In the genomic region with DNA sequence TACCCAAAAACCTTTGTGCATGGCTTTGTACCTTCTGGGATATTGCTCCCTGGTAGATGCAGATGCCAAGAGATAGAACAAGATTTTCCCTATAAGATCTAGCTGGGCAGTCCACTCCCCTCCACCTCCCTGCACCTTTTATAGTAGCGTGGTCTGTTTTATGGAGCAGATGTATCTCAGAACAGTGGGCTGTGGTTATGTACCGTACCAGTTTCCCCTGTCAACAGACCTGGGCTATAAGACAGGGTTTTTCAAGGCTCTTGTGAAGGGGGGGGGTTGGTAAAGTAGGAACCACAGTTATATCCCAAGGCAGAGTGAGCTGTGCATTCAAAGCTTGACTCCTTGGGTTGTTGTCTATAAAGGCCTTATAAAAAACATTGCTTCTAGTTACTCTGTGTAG, we compare ENCODE assay signal across 21 mouse cellular contexts. TPM values are rescaled to one million over a fixed set of nuclear protein-coding genes. Genes with fewer than 3 reads are reported as not detected.
A peak's percentile ranks its signal among the peaks of the same experiment; 100 is the strongest.
DNase-seq lines count a peak whose midpoint lies in the region; ATAC-seq lines count a peak whose summit lies in the region.
"Had no signal": no experiment of that assay in that cellular context is flagged by ENCODE, and none has a peak within 500 bp of the region (broad histone marks: within the 10 kb centered on the region; RNA-seq: fewer than 3 reads in every experiment).

No protein-coding gene starts in this region.

- DNase-seq in heart, adult 11 months, result peak; percentile 77
- DNase-seq in heart, postnatal 4 days, result no peak
- no peak for DNase-seq in midbrain, embryonic 10.5 days (ENCODE audit: low spot score)
- DNase-seq in midbrain, embryonic 11.5 days (ENCODE audit: low spot score, missing footprints), result no peak
- no peak for DNase-seq in liver, embryonic 13.5 days
- DNase-seq in right cerebral cortex, postnatal 14 days, result no peak
- no peak for DNase-seq in adrenal gland, adult 18-20 months (ENCODE audit: low spot score in 2 of 2)
- DNase-seq: cerebellum, postnatal 10 days; embryo, embryonic 11 days; kidney, adult 18-20 months; right cerebral cortex, postnatal 25 days had no signal

- no peaks in the 10 kb centered on the region for H3K36me3 ChIP-seq in midbrain, embryonic 10.5 days
- H3K36me3 ChIP-seq in midbrain, embryonic 11.5 days (ENCODE audit: control insufficient read depth, insufficient read depth, low read length), result no peaks in the 10 kb centered on the region
- 0 out of 2 replicates have a peak, but pooled peaks cover 8% of the 10 kb centered on the region for H3K36me3 ChIP-seq in liver, embryonic 13.5 days
- H3K36me3 ChIP-seq in hindbrain, embryonic 13.5 days, result no peaks in the 10 kb centered on the region
- H3K36me3 ChIP-seq: embryonic facial prominence, embryonic 15.5 days; forebrain, embryonic 10.5 days; heart, embryonic 13.5 days; limb, embryonic 10.5 days had no signal

- no peak for ATAC-seq in midbrain, embryonic 11.5 days (ENCODE audit: low FRiP score)
- no peak for ATAC-seq in liver, embryonic 13.5 days (ENCODE audit: low read depth)
- no peak for ATAC-seq in hindbrain, embryonic 13.5 days (ENCODE audit: low FRiP score)
- ATAC-seq: hindbrain, postnatal 0 days had no signal

- H3K9ac ChIP-seq in midbrain, embryonic 11.5 days (ENCODE audit: low read length), result no peak overlapping the region
- no peak overlapping the region for H3K9ac ChIP-seq in liver, embryonic 13.5 days
- no peak overlapping the region for H3K9ac ChIP-seq in hindbrain, embryonic 13.5 days
- H3K9ac ChIP-seq: embryonic facial prominence, embryonic 15.5 days; forebrain, postnatal 0 days; heart, embryonic 13.5 days; liver, embryonic 14.5 days had no signal

- H3K27ac ChIP-seq in midbrain, embryonic 10.5 days (replicated peaks), result peak overlapping the region; percentile 74; the same call in 1 of the 2 replicates
- H3K27ac ChIP-seq in midbrain, embryonic 11.5 days (ENCODE audit: low read depth, low read length), result no peak overlapping the region
- H3K27ac ChIP-seq in liver, embryonic 13.5 days, result peak overlapping the region; percentile 53
- no peak overlapping the region for H3K27ac ChIP-seq in hindbrain, embryonic 13.5 days
- H3K27ac ChIP-seq: embryonic facial prominence, embryonic 15.5 days; heart, embryonic 13.5 days; hindbrain, postnatal 0 days; kidney, postnatal 0 days; limb, embryonic 10.5 days; liver, embryonic 14.5 days; stomach, postnatal 0 days had no signal

- H3K27me3 ChIP-seq in midbrain, embryonic 10.5 days (ENCODE audit: low read depth, poor library complexity, severe bottlenecking), result no peaks in the 10 kb centered on the region
- H3K27me3 ChIP-seq in midbrain, embryonic 11.5 days (ENCODE audit: control insufficient read depth, insufficient read depth, low read length), result no peaks in the 10 kb centered on the region
- no peaks in the 10 kb centered on the region for H3K27me3 ChIP-seq in liver, embryonic 13.5 days
- no peaks in the 10 kb centered on the region for H3K27me3 ChIP-seq in hindbrain, embryonic 13.5 days
- H3K27me3 ChIP-seq: embryonic facial prominence, embryonic 15.5 days; heart, embryonic 13.5 days had no signal

- WGBS in midbrain, embryonic 10.5 days, result 88% methylated on average over 2 of the region's 2 CpGs
- 91% methylated on average over 2 of the region's 2 CpGs for WGBS in midbrain, embryonic 11.5 days
- 61% methylated on average over 2 of the region's 2 CpGs for WGBS in liver, embryonic 13.5 days (ENCODE audit: insufficient replicate concordance)
- WGBS in hindbrain, embryonic 13.5 days, result 88% methylated on average over 2 of the region's 2 CpGs

- no peak overlapping the region for H3K4me2 ChIP-seq in midbrain, embryonic 11.5 days
- H3K4me2 ChIP-seq in liver, embryonic 13.5 days, result no peak overlapping the region
- H3K4me2 ChIP-seq in hindbrain, embryonic 13.5 days, result no peak overlapping the region
- H3K4me2 ChIP-seq: embryonic facial prominence, embryonic 15.5 days; heart, embryonic 13.5 days had no signal

- peaks cover 2% of the 10 kb centered on the region; the same call in 1 of the 2 replicates for H3K9me3 ChIP-seq in midbrain, embryonic 10.5 days (replicated peaks)
- no peaks in the 10 kb centered on the region for H3K9me3 ChIP-seq in midbrain, embryonic 11.5 days (ENCODE audit: control insufficient read depth, low read length)
- H3K9me3 ChIP-seq in liver, embryonic 13.5 days (replicated peaks), result 0 out of 2 replicates have a peak, but pooled peaks cover 2% of the 10 kb centered on the region
- no peaks in the 10 kb centered on the region for H3K9me3 ChIP-seq in hindbrain, embryonic 13.5 days
- H3K9me3 ChIP-seq: embryonic facial prominence, embryonic 15.5 days; forebrain, embryonic 10.5 days; heart, embryonic 13.5 days; limb, embryonic 10.5 days had no signal

- peaks cover 18% of the 10 kb centered on the region for H3K4me1 ChIP-seq in midbrain, embryonic 10.5 days
- H3K4me1 ChIP-seq in midbrain, embryonic 11.5 days (ENCODE audit: control insufficient read depth, insufficient read depth, low read length), result peaks cover 3% of the 10 kb centered on the region
- peaks cover 46% of the 10 kb centered on the region for H3K4me1 ChIP-seq in liver, embryonic 13.5 days (replicated peaks)
- peaks cover 19% of the 10 kb centered on the region for H3K4me1 ChIP-seq in hindbrain, embryonic 13.5 days (replicated peaks)

- no peak overlapping the region for H3K4me3 ChIP-seq in midbrain, embryonic 10.5 days
- no peak overlapping the region for H3K4me3 ChIP-seq in midbrain, embryonic 11.5 days (ENCODE audit: low read depth, low read length)
- H3K4me3 ChIP-seq in liver, embryonic 13.5 days (replicated peaks), result no peak overlapping the region
- no peak overlapping the region for H3K4me3 ChIP-seq in hindbrain, embryonic 13.5 days
- H3K4me3 ChIP-seq: embryonic facial prominence, embryonic 15.5 days; forebrain, embryonic 10.5 days; heart, embryonic 13.5 days; limb, embryonic 10.5 days had no signal

RNA-seq across cellular contexts. Expression of gene Inpp5d, which starts 38.4 kb away (rescaled TPM):
- 10 to 100 TPM; 10.7 to 15.6 TPM for total RNA-seq in heart, postnatal 4 days (2021)
- 3.3 and 3.6 TPM in 2 replicates for polyA plus RNA-seq in midbrain, embryonic 10.5 days (2016; fragmentation: Nextera tagmentation; extraction: Ambion mirVana)
- polyA plus RNA-seq in midbrain, embryonic 11.5 days (2014; fragmentation: Nextera tagmentation; extraction: Ambion mirVana), result 2.8 and 4.8 TPM in 2 replicates
- polyA plus RNA-seq in liver, embryonic 13.5 days (2015; fragmentation: Nextera tagmentation; extraction: Ambion mirVana), result 11.0 and 13.9 TPM in 2 replicates
- 10 to 100 TPM; 15.8 to 29.3 TPM for total RNA-seq in adrenal gland, adult 18-20 months (2021)
- polyA plus RNA-seq in hindbrain, embryonic 13.5 days (2015; fragmentation: Nextera tagmentation; extraction: Ambion mirVana), result 4.0 and 4.1 TPM in 2 replicates

Comparison
In these comparisons a context has a peak if more than half of its experiments do, and no peak if none do; other contexts are left out.
1. H3K27ac ChIP-seq: peak in midbrain, embryonic 10.5 days (single experiment) and liver, embryonic 13.5 days (single experiment); none in midbrain, embryonic 11.5 days (single experiment) and hindbrain, embryonic 13.5 days (single experiment).